Mouse (Mus musculus): Measurements from ENCODE around the gene Gm44965. TPM values are rescaled to one million over a fixed set of nuclear protein-coding genes. Genes with fewer than 3 reads are reported as not detected.

Gene Gm44965
- polyA plus RNA-seq, 1 experiment: 0.42 TPM

GRCm38 (mm10) chr6:48569065-48569807 lies 24.5 kb upstream of the Gm44965 start:
- 27% methylated on average over 7 of the region's 8 CpGs for WGBS
- Histone ChIP-seq H3K27ac (ENCODE audit: insufficient read depth, low read depth, low read length) (peak overlapping the region; percentile 63), H3K36me3 (ENCODE audit: control insufficient read depth, insufficient read depth, low read length) (no peaks in the 10 kb centered on the region), H3K4me3 (ENCODE audit: insufficient read depth, low read depth, low read length) (no peak overlapping the region), H3K27me3 (replicated peaks; ENCODE audit: control insufficient read depth, insufficient read depth, low read length) (no peaks in the 10 kb centered on the region), H3K4me1 (ENCODE audit: control insufficient read depth, insufficient read depth, low read length) (peaks cover 43% of the 10 kb centered on the region)
- peak; percentile 68 for DNase-seq
- TF ChIP-seq POLR2A (IDR thresholded peaks at IDR 0.05; ENCODE audit: low read depth, low read length) (no peak), CTCF (conservative IDR thresholded peaks at IDR 0.05; ENCODE audit: insufficient read depth, insufficient read length, low read depth, low read length) (no peak)

GRCm38 (mm10) chr6:48572014-48572413 lies 21.7 kb upstream of the Gm44965 start:
- WGBS: 91% methylated on average over 5 of the region's 5 CpGs
- Histone ChIP-seq H3K36me3 (ENCODE audit: control insufficient read depth, insufficient read depth, low read length) (no peaks in the 10 kb centered on the region), H3K4me1 (ENCODE audit: control insufficient read depth, insufficient read depth, low read length) (peaks cover 28% of the 10 kb centered on the region), H3K4me3 (ENCODE audit: insufficient read depth, low read depth, low read length) (peak overlapping the region; percentile 8), H3K27ac (ENCODE audit: insufficient read depth, low read depth, low read length) (peak overlapping the region; percentile 58), H3K27me3 (replicated peaks; ENCODE audit: control insufficient read depth, insufficient read depth, low read length) (no peaks in the 10 kb centered on the region)
- no peak for DNase-seq
- TF ChIP-seq POLR2A (IDR thresholded peaks at IDR 0.05; ENCODE audit: low read depth, low read length) (no peak), CTCF (conservative IDR thresholded peaks at IDR 0.05; ENCODE audit: insufficient read depth, insufficient read length, low read depth, low read length) (no peak)

- peak within 1 kb of the TSS; percentile 58 for H3K27ac ChIP-seq (ENCODE audit: insufficient read depth, low read depth, low read length)
- DNase-seq: peak; percentile 80
- 22% methylated on average over 6 of the region's 6 CpGs for WGBS
These were observed 21.1 kb upstream of the Gm44965 start, which contains the start of gene Rarres2 for GRCm38 (mm10) chr6:48572572-48573061. Gene Rarres2 (minus strand): TSS chr6:48572789.

GRCm38 (mm10) chr6:48573280-48573679 lies 20.5 kb upstream of the Gm44965 start:
- no peak overlapping the region for H3K27ac ChIP-seq (ENCODE audit: insufficient read depth, low read depth, low read length)
- H3K4me1 ChIP-seq (ENCODE audit: control insufficient read depth, insufficient read depth, low read length): peaks cover 21% of the 10 kb centered on the region
- H3K4me3 ChIP-seq (ENCODE audit: insufficient read depth, low read depth, low read length): no peak overlapping the region
- no peaks in the 10 kb centered on the region for H3K27me3 ChIP-seq (replicated peaks; ENCODE audit: control insufficient read depth, insufficient read depth, low read length)
- no peak for TF ChIP-seq CTCF (conservative IDR thresholded peaks at IDR 0.05; ENCODE audit: insufficient read depth, insufficient read length, low read depth, low read length)
- TF ChIP-seq POLR2A (IDR thresholded peaks at IDR 0.05; ENCODE audit: low read depth, low read length): no peak
- no peaks in the 10 kb centered on the region for H3K36me3 ChIP-seq (ENCODE audit: control insufficient read depth, insufficient read depth, low read length)
- peak; percentile 56 for DNase-seq
- 52% methylated on average over 10 of the region's 10 CpGs for WGBS

More at GRCm38 (mm10) chr6:48572572-48573061, 21.1 kb upstream of the Gm44965 start, which contains the start of gene Rarres2:
- H3K4me3 ChIP-seq (ENCODE audit: insufficient read depth, low read depth, low read length): peak within 1 kb of the TSS; percentile 8
- peaks cover 26% of the 10 kb centered on the region for H3K4me1 ChIP-seq (ENCODE audit: control insufficient read depth, insufficient read depth, low read length)
- TF ChIP-seq POLR2A (IDR thresholded peaks at IDR 0.05; ENCODE audit: low read depth, low read length): no peak
- no peak for TF ChIP-seq CTCF (conservative IDR thresholded peaks at IDR 0.05; ENCODE audit: insufficient read depth, insufficient read length, low read depth, low read length)
- no peaks in the 10 kb centered on the region for H3K27me3 ChIP-seq (replicated peaks; ENCODE audit: control insufficient read depth, insufficient read depth, low read length)
- no peaks in the 10 kb centered on the region for H3K36me3 ChIP-seq (ENCODE audit: control insufficient read depth, insufficient read depth, low read length)

GRCm38 (mm10) chr6:48573981-48574380 lies 19.8 kb upstream of the Gm44965 start:
- 74% methylated on average over 3 of the region's 3 CpGs for WGBS
- H3K27ac ChIP-seq (ENCODE audit: insufficient read depth, low read depth, low read length): no peak overlapping the region
- TF ChIP-seq POLR2A (IDR thresholded peaks at IDR 0.05; ENCODE audit: low read depth, low read length): no peak
- TF ChIP-seq CTCF (conservative IDR thresholded peaks at IDR 0.05; ENCODE audit: insufficient read depth, insufficient read length, low read depth, low read length): no peak
- no peaks in the 10 kb centered on the region for H3K36me3 ChIP-seq (ENCODE audit: control insufficient read depth, insufficient read depth, low read length)
- no peak overlapping the region for H3K4me3 ChIP-seq (ENCODE audit: insufficient read depth, low read depth, low read length)
- DNase-seq: no peak
- peaks cover 15% of the 10 kb centered on the region for H3K4me1 ChIP-seq (ENCODE audit: control insufficient read depth, insufficient read depth, low read length)
- no peaks in the 10 kb centered on the region for H3K27me3 ChIP-seq (replicated peaks; ENCODE audit: control insufficient read depth, insufficient read depth, low read length)

GRCm38 (mm10) chr6:48578736-48579135 lies 15.0 kb upstream of the Gm44965 start:
- Histone ChIP-seq H3K4me3 (ENCODE audit: insufficient read depth, low read depth, low read length) (no peak overlapping the region), H3K4me1 (ENCODE audit: control insufficient read depth, insufficient read depth, low read length) (peaks cover 4% of the 10 kb centered on the region; the same call in 1 of the 2 replicates), H3K27ac (ENCODE audit: insufficient read depth, low read depth, low read length) (peak overlapping the region; percentile 52), H3K36me3 (ENCODE audit: control insufficient read depth, insufficient read depth, low read length) (no peaks in the 10 kb centered on the region), H3K27me3 (replicated peaks; ENCODE audit: control insufficient read depth, insufficient read depth, low read length) (no peaks in the 10 kb centered on the region)
- DNase-seq: no peak
- no peak for TF ChIP-seq CTCF (conservative IDR thresholded peaks at IDR 0.05; ENCODE audit: insufficient read depth, insufficient read length, low read depth, low read length)
- no peak for TF ChIP-seq POLR2A (IDR thresholded peaks at IDR 0.05; ENCODE audit: low read depth, low read length)
- 32% methylated on average over 5 of the region's 5 CpGs for WGBS

GRCm38 (mm10) chr6:48579215-48579648 lies 14.5 kb upstream of the Gm44965 start:
- H3K27ac ChIP-seq (ENCODE audit: insufficient read depth, low read depth, low read length): peak overlapping the region; percentile 52
- H3K27me3 ChIP-seq (replicated peaks; ENCODE audit: control insufficient read depth, insufficient read depth, low read length): no peaks in the 10 kb centered on the region
- no peak overlapping the region for H3K4me3 ChIP-seq (ENCODE audit: insufficient read depth, low read depth, low read length)
- TF ChIP-seq POLR2A (IDR thresholded peaks at IDR 0.05; ENCODE audit: low read depth, low read length) (no peak), CTCF (conservative IDR thresholded peaks at IDR 0.05; ENCODE audit: insufficient read depth, insufficient read length, low read depth, low read length) (no peak)
- H3K4me1 ChIP-seq (ENCODE audit: control insufficient read depth, insufficient read depth, low read length): peaks cover 4% of the 10 kb centered on the region; the same call in 1 of the 2 replicates
- DNase-seq: peak; percentile 49
- WGBS: 21% methylated on average over 5 of the region's 5 CpGs
- no peaks in the 10 kb centered on the region for H3K36me3 ChIP-seq (ENCODE audit: control insufficient read depth, insufficient read depth, low read length)
